Mouse (Mus musculus) lung, adult 2 months (tissue): ENCODE results near the gene Hpca.

Experiments used
- CTCF ChIP-seq: fragments of 200-500 bp; IDR thresholded peaks from 2 replicates; pipeline ENCODE4 v1.5.1; 2011; ENCODE audit warnings: mild to moderate bottlenecking, low read length, control low read depth; ENCODE audit not compliant: insufficient read depth
- POLR2A ChIP-seq: fragments of 200-500 bp; IDR thresholded peaks from 2 replicates; pipeline ENCODE4 v1.6.1; 2011; ENCODE audit warnings: low read depth, mild to moderate bottlenecking, control low read depth, low read length, borderline replicate concordance; ENCODE audit errors: extremely low read depth

GRCm38 (mm10) chr4:129120520-129121445, 1.1 kb downstream of the Hpca start:
- TF ChIP-seq POLR2A (no peak), CTCF (no peak)
